Mouse (Mus musculus) liver, embryonic 14.5 days (tissue): ENCODE data around the gene Rab4a. TPM values are rescaled to one million over a fixed set of nuclear protein-coding genes. Genes with fewer than 3 reads are reported as not detected.
"Not testable (repeated sequence)": the region's sequence is repeated elsewhere in the genome, so short reads cannot be mapped to it uniquely, and the experiment has no call there.

Source experiments
- ATAC-seq: fragments of 200-750 bp; cut with Nextera tagmentation; 2 replicates; pipeline ENCODE4 v1.8.0; 2017; ENCODE audit warnings: moderate number of reproducible peaks, mild to moderate bottlenecking, moderate library complexity; ENCODE audit not compliant: insufficient read depth
- DNase-seq, 3 experiments: peaks; one replicate each; pipeline ENCODE4 v3.0.0-alpha.2; 2012 to 2013; ENCODE audit warnings: low read depth in 3 of 3, low spot score in 3 of 3
- H3K27ac ChIP-seq: fragments of 300-500 bp; sonication (generic); 2 replicates; pipeline ENCODE4 v1.5.1; 2014; ENCODE audit warnings: moderate library complexity, mild to moderate bottlenecking, control low read depth, inconsistent platforms
- H3K27me3 ChIP-seq: fragments of 300-500 bp; sonication (generic); 2 replicates; pipeline ENCODE4 v1.6.1; 2014; ENCODE audit warnings: mild to moderate bottlenecking, low read length, moderate library complexity; ENCODE audit not compliant: control insufficient read depth, insufficient read depth
- H3K36me3 ChIP-seq: fragments of 300-500 bp; sonication (generic); replicated peaks from 2 replicates; pipeline ENCODE4 v1.6.1; 2014; ENCODE audit warnings: low read depth; ENCODE audit not compliant: control insufficient read depth, insufficient read depth
- H3K4me1 ChIP-seq, 2 experiments: fragments of 200-500 bp in 1 of 2; fragments of 300-500 bp in 1 of 2; sonication (generic) in 1 of 2; replicated peaks; 2 replicates each; pipeline ENCODE4 v1.6.1; 2012 to 2014; ENCODE audit warnings: antibody characterized with exemption in 1 of 2, inconsistent platforms in 1 of 2, low read length in 1 of 2; ENCODE audit not compliant: control insufficient read depth in 2 of 2, insufficient read depth in 2 of 2
- H3K4me2 ChIP-seq: fragments of 300-500 bp; sonication (generic); 2 replicates; pipeline ENCODE4 v1.6.1; 2014; ENCODE audit warnings: low read depth, mild to moderate bottlenecking, control low read depth, moderate library complexity
- H3K4me3 ChIP-seq, 2 experiments: fragments of 200-500 bp in 1 of 2; fragments of 300-500 bp in 1 of 2; sonication (generic) in 1 of 2; 2 replicates each; pipeline ENCODE4 v1.5.1; 2012 to 2014; ENCODE audit warnings: low read depth in 2 of 2, low read length in 2 of 2, mild to moderate bottlenecking in 2 of 2, control low read depth in 1 of 2, inconsistent platforms in 1 of 2, moderate library complexity in 1 of 2; ENCODE audit not compliant: insufficient read depth in 1 of 2
- H3K9ac ChIP-seq: fragments of 300-500 bp; sonication (generic); replicated peaks from 2 replicates; pipeline ENCODE4 v1.6.1; 2014; ENCODE audit warnings: mild to moderate bottlenecking, control low read depth, moderate library complexity
- H3K9me3 ChIP-seq: fragments of 300-500 bp; sonication (generic); 2 replicates; pipeline ENCODE4 v1.6.1; 2016; ENCODE audit warnings: low read length, mixed read lengths; ENCODE audit not compliant: control insufficient read depth
- CTCF ChIP-seq: IDR thresholded peaks from 2 replicates; pipeline ENCODE4 v1.5.1; 2016; ENCODE audit warnings: antibody characterized with exemption, low read depth, control low read depth
- EP300 ChIP-seq: IDR thresholded peaks from 2 replicates; pipeline ENCODE4 v1.6.1; 2016; ENCODE audit warnings: antibody characterized with exemption, low read depth
- WGBS: fragments of 180-500 bp; shearing (Covaris S2); extraction: QIAGEN DNeasy Blood & Tissue Kit; methylation state at CpG from one replicate; pipeline ENCODE4 v1.1.7; 2014; ENCODE audit not compliant: insufficient replicate concordance; 5-methylcytosine and 5-hydroxymethylcytosine counted together
- polyA plus RNA-seq, 2 experiments: library from polyadenylated mRNA; depleted of rRNA in 1 of 2; stranded (reverse) in 1 of 2; unstranded in 1 of 2; fragments of >200 nt; fragmentation: Nextera tagmentation in 1 of 2; extraction: Ambion mirVana in 1 of 2; gene quantifications; 2 replicates each; pipeline versions ENCODE4 v1.2.1 to v1.2.3; 2012 to 2014

Gene Rab4a
- polyA plus RNA-seq, 2 experiments: 12.9 to 23.7 TPM

GRCm38 (mm10) chr8:123807852-123808573, 2.2 kb downstream of the Rab4a start:
- Histone ChIP-seq H3K4me1 (peaks cover 8 to 27% of the 10 kb centered on the region in 2 experiments), H3K9ac (peak overlapping the region; percentile 2; the same call in 1 of the 2 replicates), H3K27ac (no peak overlapping the region), H3K4me3 (peak overlapping the region in 1 of 2 experiments; percentile 29; a peak in 1 of 4 replicates), H3K27me3 (no peaks in the 10 kb centered on the region), H3K4me2 (peak overlapping the region; percentile 89), H3K36me3 (no peaks in the 10 kb centered on the region), H3K9me3 (no peaks in the 10 kb centered on the region)
- no peak for DNase-seq
- TF ChIP-seq CTCF (no peak), EP300 (peak; percentile 38; the same call in 1 of the 2 replicates)
- no peak for ATAC-seq
- WGBS: 30% methylated on average over 6 of the region's 6 CpGs

- WGBS: 79% methylated on average over 7 of the region's 7 CpGs
- TF ChIP-seq EP300 (no peak), CTCF (no peak)
- H3K4me2 ChIP-seq: no peak overlapping the region
These were observed 2.9 kb downstream of the Rab4a start for GRCm38 (mm10) chr8:123808671-123809070.

GRCm38 (mm10) chr8:123809342-123809741, 3.6 kb downstream of the Rab4a start:
- H3K4me3 ChIP-seq, H3K27me3 ChIP-seq, H3K9ac ChIP-seq, H3K36me3 ChIP-seq, ATAC-seq, H3K9me3 ChIP-seq, H3K4me2 ChIP-seq, DNase-seq, H3K27ac ChIP-seq: not testable (repeated sequence)
- peaks cover 8 to 33% of the 10 kb centered on the region in 2 experiments for H3K4me1 ChIP-seq
- 89% methylated on average over 4 of the region's 4 CpGs for WGBS

More at GRCm38 (mm10) chr8:123808671-123809070, 2.9 kb downstream of the Rab4a start:
- Histone ChIP-seq H3K27me3 (no peaks in the 10 kb centered on the region), H3K4me3 (no peak overlapping the region), H3K27ac (no peak overlapping the region), H3K4me1 (peaks cover 8 to 27% of the 10 kb centered on the region in 2 experiments), H3K9ac (no peak overlapping the region), H3K36me3 (no peaks in the 10 kb centered on the region), H3K9me3 (no peaks in the 10 kb centered on the region)
- DNase-seq: no peak
- ATAC-seq: no peak

GRCm38 (mm10) chr8:123812227-123812626, 6.4 kb downstream of the Rab4a start:
- WGBS: 68% methylated on average over 5 of the region's 5 CpGs
- H3K9me3 ChIP-seq: no peaks in the 10 kb centered on the region
- no peaks in the 10 kb centered on the region for H3K36me3 ChIP-seq
- no peak for TF ChIP-seq CTCF
- TF ChIP-seq EP300: no peak
- H3K9ac ChIP-seq: no peak overlapping the region
- H3K4me2 ChIP-seq: no peak overlapping the region
- ATAC-seq: no peak
- no peak for DNase-seq
- no peak overlapping the region for H3K27ac ChIP-seq
- H3K4me1 ChIP-seq: peaks cover 5 to 24% of the 10 kb centered on the region in 2 experiments
- no peaks in the 10 kb centered on the region for H3K27me3 ChIP-seq
- no peak overlapping the region for H3K4me3 ChIP-seq

GRCm38 (mm10) chr8:123813173-123813891, 7.5 kb downstream of the Rab4a start:
- no peak overlapping the region; the same call in 1 of the 2 replicates for H3K4me2 ChIP-seq
- no peaks in the 10 kb centered on the region for H3K9me3 ChIP-seq
- WGBS: 67% methylated on average over 16 of the region's 16 CpGs
- no peaks in the 10 kb centered on the region for H3K36me3 ChIP-seq
- TF ChIP-seq CTCF (no peak), EP300 (no peak)
- no peak overlapping the region; the same call in 1 of the 2 replicates for H3K27ac ChIP-seq
- peaks cover 0 to 16% of the 10 kb centered on the region in 2 experiments; a peak in 3 of 4 replicates for H3K4me1 ChIP-seq
- no peak overlapping the region for H3K4me3 ChIP-seq
- no peaks in the 10 kb centered on the region for H3K27me3 ChIP-seq
- no peak overlapping the region for H3K9ac ChIP-seq
- ATAC-seq (no peak), DNase-seq (no peak)
